Mouse (Mus musculus) thymus, postnatal 0 days (tissue): ENCODE results near the gene Gm37596. TPM values are rescaled to one million over a fixed set of nuclear protein-coding genes. Genes with fewer than 3 reads are reported as not detected.
"Not testable (repeated sequence)": the region's sequence is repeated elsewhere in the genome, so short reads cannot be mapped to it uniquely, and the experiment has no call there.

Experiments used
- DNase-seq: peaks from one replicate; pipeline ENCODE4 v3.0.0-alpha.2; 2015; ENCODE audit warnings: low spot score
- polyA plus RNA-seq: library from polyadenylated mRNA; unstranded; fragments of >200 nt; fragmentation: Nextera tagmentation; extraction: Ambion mirVana; gene quantifications from 2 replicates; pipeline ENCODE4 v1.2.1, GENCODE M21; 2015

The Gm37596 gene
- not detected in 2 replicates for polyA plus RNA-seq

GRCm38 (mm10) chr3:93692970-93693369 is at the start of gene Gm37596:
TSS of gene Gm37596 (minus strand) at chr3:93693070.
- DNase-seq: not testable (repeated sequence)

- not testable (repeated sequence) for DNase-seq
Measured at GRCm38 (mm10) chr3:93708969-93709637, 16.2 kb upstream of the Gm37596 start.

- DNase-seq: not testable (repeated sequence)
Measured at GRCm38 (mm10) chr3:93676210-93676609, 16.7 kb downstream of the Gm37596 start, which contains the start of gene Tdpoz1. TSS of gene Tdpoz1 (minus strand) at chr3:93676310.

- not testable (repeated sequence) for DNase-seq
Measured at GRCm38 (mm10) chr3:93670805-93671503, 21.9 kb downstream of the Gm37596 start.

GRCm38 (mm10) chr3:93654260-93654659 is 38.6 kb downstream of the Gm37596 start:
- no peak for DNase-seq

- DNase-seq: no peak
Measured at GRCm38 (mm10) chr3:93652586-93652985, 40.3 kb downstream of the Gm37596 start, which contains the start of gene Tdpoz2. TSS of gene Tdpoz2 (minus strand) at chr3:93652686.

Other genes starting within 250 kb of the Gm37596 start
- 0.08 TPM in 1 of 2 replicates, not detected in the other for gene Tchhl1, start 224.3 kb downstream of the Gm37596 start, polyA plus RNA-seq
- 1,245 and 1,274 TPM in 2 replicates for gene S100a11, start 172.6 kb downstream of the Gm37596 start, polyA plus RNA-seq
- gene S100a10, start 138.0 kb downstream of the Gm37596 start, polyA plus RNA-seq: 485 and 530 TPM in 2 replicates
- 0.10 TPM in 1 of 2 replicates, not detected in the other for gene Tdpoz2, start 40.4 kb downstream of the Gm37596 start, polyA plus RNA-seq
- gene Tdpoz1, start 16.8 kb downstream of the Gm37596 start, polyA plus RNA-seq: not detected in 2 replicates
- gene Gm5773, start 79.9 kb upstream of the Gm37596 start, polyA plus RNA-seq: not detected in 2 replicates
- not detected in 2 replicates for gene Tdpoz4, start 103.3 kb upstream of the Gm37596 start, polyA plus RNA-seq
- gene Tdpoz3, start 132.9 kb upstream of the Gm37596 start, polyA plus RNA-seq: not detected in 2 replicates